Mouse (Mus musculus): Measurements from ENCODE around the gene Cyb5b.
"Not testable (repeated sequence)": the region's sequence is repeated elsewhere in the genome, so short reads cannot be mapped to it uniquely, and the experiment has no call there.

The Cyb5b gene

GRCm38 (mm10) chr8:107172969-107173645, 22.7 kb downstream of the Cyb5b start:
- DNase-seq (ENCODE audit: low spot score) = no peak

GRCm38 (mm10) chr8:107181122-107181521, 30.7 kb downstream of the Cyb5b start:
- DNase-seq (ENCODE audit: low spot score) = no peak

GRCm38 (mm10) chr8:107184996-107185395, 34.6 kb downstream of the Cyb5b start:
- DNase-seq (ENCODE audit: low spot score) = no peak

- DNase-seq (ENCODE audit: low spot score) = no peak
These were observed 36.4 kb downstream of the Cyb5b start for GRCm38 (mm10) chr8:107186659-107187390.

- DNase-seq (ENCODE audit: low spot score) = no peak
These were observed 37.2 kb downstream of the Cyb5b start for GRCm38 (mm10) chr8:107187631-107188030.

- DNase-seq (ENCODE audit: low spot score) = no peak
These were observed 42.2 kb downstream of the Cyb5b start for GRCm38 (mm10) chr8:107192631-107193030.

GRCm38 (mm10) chr8:107193331-107193730, 42.9 kb downstream of the Cyb5b start:
- DNase-seq (ENCODE audit: low spot score) = no peak

- no peak for DNase-seq (ENCODE audit: low spot score)
These were observed 44.5 kb downstream of the Cyb5b start for GRCm38 (mm10) chr8:107194786-107195451.

GRCm38 (mm10) chr8:107197901-107198826, 47.7 kb downstream of the Cyb5b start:
- no peak for DNase-seq (ENCODE audit: low spot score)

- no peak for DNase-seq (ENCODE audit: low spot score)
These were observed 54.7 kb downstream of the Cyb5b start for GRCm38 (mm10) chr8:107205164-107205563.

- DNase-seq (ENCODE audit: low spot score) = peak; percentile 40
These were observed 55.5 kb downstream of the Cyb5b start for GRCm38 (mm10) chr8:107205701-107206561.

GRCm38 (mm10) chr8:107206782-107207525, 56.5 kb downstream of the Cyb5b start:
- DNase-seq (ENCODE audit: low spot score) = no peak

GRCm38 (mm10) chr8:107209185-107209584, 58.7 kb downstream of the Cyb5b start:
- no peak for DNase-seq (ENCODE audit: low spot score)

GRCm38 (mm10) chr8:107212006-107212405, 61.6 kb downstream of the Cyb5b start:
- no peak for DNase-seq (ENCODE audit: low spot score)

GRCm38 (mm10) chr8:107217230-107217629, 66.8 kb downstream of the Cyb5b start:
- DNase-seq (ENCODE audit: low spot score) = not testable (repeated sequence)

- DNase-seq (ENCODE audit: low spot score) = no peak
These were observed 67.7 kb downstream of the Cyb5b start for GRCm38 (mm10) chr8:107218091-107218490.

GRCm38 (mm10) chr8:107219078-107219477, 68.6 kb downstream of the Cyb5b start:
- DNase-seq (ENCODE audit: low spot score) = no peak

- DNase-seq (ENCODE audit: low spot score) = no peak
These were observed 71.7 kb downstream of the Cyb5b start for GRCm38 (mm10) chr8:107221924-107222851.

- no peak for DNase-seq (ENCODE audit: low spot score)
These were observed 75.7 kb downstream of the Cyb5b start for GRCm38 (mm10) chr8:107226183-107226582.
